8 mouse cellular contexts compared by ENCODE assay signal in genomic region chrX:169983401-169984165, GRCm38 (mm10). TPM values are rescaled to one million over a fixed set of nuclear protein-coding genes. Genes with fewer than 3 reads are reported as not detected.
DNase-seq lines count a peak whose midpoint lies in the region; ATAC-seq and TF ChIP-seq lines count a peak whose summit lies in the region.
"Not testable (repeated sequence)": the region's sequence is repeated elsewhere in the genome, so short reads cannot be mapped to it uniquely, and the experiment has no call there.

No protein-coding gene starts in this region.

- not testable (repeated sequence) for ATAC-seq in forebrain, postnatal 0 days; hindbrain, postnatal 0 days; liver, postnatal 0 days

- DNase-seq in T-cell, adult 2 months (ENCODE audit: low spot score) = peak; percentile 1
- DNase-seq in cerebellum, adult 11-12 months = peak; percentile 35
- peak; percentile 21 for DNase-seq in forebrain, postnatal 0 days
- DNase-seq in hindbrain, postnatal 0 days (ENCODE audit: low spot score) = peak; percentile 12
- DNase-seq in layer of hippocampus, adult 9-11 months = peak; percentile 34
- DNase-seq in liver, postnatal 0 days = peak; percentile 28
- peak; percentile 48 for DNase-seq in ovary, adult 18-20 months (ENCODE audit: low spot score)
- peak; percentile 27 for DNase-seq in urinary bladder, adult 2 months (ENCODE audit: low spot score)

- peaks cover 10% of the 10 kb centered on the region for H3K36me3 ChIP-seq in forebrain, postnatal 0 days (ENCODE audit: insufficient read depth)
- H3K36me3 ChIP-seq in hindbrain, postnatal 0 days (ENCODE audit: insufficient read depth, low read length); liver, postnatal 0 days (replicated peaks; ENCODE audit: insufficient read depth, low read length): not testable (repeated sequence)

- H3K4me3 ChIP-seq in forebrain, postnatal 0 days (ENCODE audit: low read depth, low read length); hindbrain, postnatal 0 days (ENCODE audit: low read length); liver, postnatal 0 days (ENCODE audit: low read depth, low read length): not testable (repeated sequence)

- TF ChIP-seq EP300 in liver, postnatal 0 days (IDR thresholded peaks at IDR 0.05; ENCODE audit: low read depth) = not testable (repeated sequence)

- H3K9ac ChIP-seq in forebrain, postnatal 0 days; hindbrain, postnatal 0 days (replicated peaks; ENCODE audit: low read length); liver, postnatal 0 days (replicated peaks): not testable (repeated sequence)

- WGBS in forebrain, postnatal 0 days = 54% methylated on average over 19 of the region's 19 CpGs
- WGBS in hindbrain, postnatal 0 days = 59% methylated on average over 19 of the region's 19 CpGs
- 59% methylated on average over 19 of the region's 19 CpGs for WGBS in liver, postnatal 0 days (ENCODE audit: insufficient replicate concordance)

- not testable (repeated sequence) for H3K4me1 ChIP-seq in forebrain, postnatal 0 days (ENCODE audit: insufficient read depth); hindbrain, postnatal 0 days (ENCODE audit: insufficient read depth, low read length)
- peaks cover 14% of the 10 kb centered on the region; the same call in 1 of the 2 replicates for H3K4me1 ChIP-seq in liver, postnatal 0 days (ENCODE audit: insufficient read depth)

- not testable (repeated sequence) for H3K4me2 ChIP-seq in forebrain, postnatal 0 days (ENCODE audit: low read depth); hindbrain, postnatal 0 days (ENCODE audit: low read depth, low read length)
- 0 out of 2 replicates have a peak overlapping the region, but pooled peaks have one; percentile 30 for H3K4me2 ChIP-seq in liver, postnatal 0 days (ENCODE audit: low read depth, low read length)

- H3K27me3 ChIP-seq in forebrain, postnatal 0 days (ENCODE audit: insufficient read depth, low read length) = peaks cover 12% of the 10 kb centered on the region; the same call in 1 of the 2 replicates
- peaks cover 15% of the 10 kb centered on the region; the same call in 1 of the 2 replicates for H3K27me3 ChIP-seq in hindbrain, postnatal 0 days (ENCODE audit: insufficient read depth, low read length)
- H3K27me3 ChIP-seq in liver, postnatal 0 days (ENCODE audit: insufficient read depth, low read length) = peaks cover 51% of the 10 kb centered on the region

- H3K9me3 ChIP-seq in forebrain, postnatal 0 days (ENCODE audit: low read length); hindbrain, postnatal 0 days (ENCODE audit: low read length): not testable (repeated sequence)
- H3K9me3 ChIP-seq in liver, postnatal 0 days (ENCODE audit: low read length) = peaks cover 15% of the 10 kb centered on the region

- not testable (repeated sequence) for H3K27ac ChIP-seq in forebrain, postnatal 0 days (ENCODE audit: low read depth, low read length); hindbrain, postnatal 0 days; liver, postnatal 0 days (ENCODE audit: low read depth)

- TF ChIP-seq CTCF in forebrain, postnatal 0 days (IDR thresholded peaks at IDR 0.05; ENCODE audit: low read depth); hindbrain, postnatal 0 days (IDR thresholded peaks at IDR 0.05; ENCODE audit: low read depth); liver, postnatal 0 days (IDR thresholded peaks at IDR 0.05; ENCODE audit: low read depth): not testable (repeated sequence)

RNA-seq across cellular contexts. Expression of gene Gm21887, which starts 25.9 kb away (rescaled TPM):
- 12.1 and 39.7 TPM in 2 replicates for total RNA-seq in forebrain, postnatal 0 days (2014; rRNA removed)
- polyA plus RNA-seq in forebrain, postnatal 0 days (2015; fragmentation: Nextera tagmentation; extraction: Ambion mirVana) = 156 and 231 TPM in 2 replicates
- total RNA-seq in hindbrain, postnatal 0 days (2014; rRNA removed) = 8.3 and 87.1 TPM in 2 replicates
- 194 and 245 TPM in 2 replicates for polyA plus RNA-seq in hindbrain, postnatal 0 days (2015; fragmentation: Nextera tagmentation; extraction: Ambion mirVana)
- polyA plus RNA-seq in liver, postnatal 0 days (2015; fragmentation: Nextera tagmentation; extraction: Ambion mirVana) = 64.4 and 87.0 TPM in 2 replicates
- 220 and 239 TPM in 2 replicates for polyA plus RNA-seq in urinary bladder, adult 2 months (2012; rRNA removed)
